Mouse (Mus musculus): Measurements from ENCODE around the gene Foxn3. TPM values are rescaled to one million over a fixed set of nuclear protein-coding genes. Genes with fewer than 3 reads are reported as not detected.

The Foxn3 gene
- polyA plus RNA-seq, 1 experiment, result 5.8 TPM

DNA sequence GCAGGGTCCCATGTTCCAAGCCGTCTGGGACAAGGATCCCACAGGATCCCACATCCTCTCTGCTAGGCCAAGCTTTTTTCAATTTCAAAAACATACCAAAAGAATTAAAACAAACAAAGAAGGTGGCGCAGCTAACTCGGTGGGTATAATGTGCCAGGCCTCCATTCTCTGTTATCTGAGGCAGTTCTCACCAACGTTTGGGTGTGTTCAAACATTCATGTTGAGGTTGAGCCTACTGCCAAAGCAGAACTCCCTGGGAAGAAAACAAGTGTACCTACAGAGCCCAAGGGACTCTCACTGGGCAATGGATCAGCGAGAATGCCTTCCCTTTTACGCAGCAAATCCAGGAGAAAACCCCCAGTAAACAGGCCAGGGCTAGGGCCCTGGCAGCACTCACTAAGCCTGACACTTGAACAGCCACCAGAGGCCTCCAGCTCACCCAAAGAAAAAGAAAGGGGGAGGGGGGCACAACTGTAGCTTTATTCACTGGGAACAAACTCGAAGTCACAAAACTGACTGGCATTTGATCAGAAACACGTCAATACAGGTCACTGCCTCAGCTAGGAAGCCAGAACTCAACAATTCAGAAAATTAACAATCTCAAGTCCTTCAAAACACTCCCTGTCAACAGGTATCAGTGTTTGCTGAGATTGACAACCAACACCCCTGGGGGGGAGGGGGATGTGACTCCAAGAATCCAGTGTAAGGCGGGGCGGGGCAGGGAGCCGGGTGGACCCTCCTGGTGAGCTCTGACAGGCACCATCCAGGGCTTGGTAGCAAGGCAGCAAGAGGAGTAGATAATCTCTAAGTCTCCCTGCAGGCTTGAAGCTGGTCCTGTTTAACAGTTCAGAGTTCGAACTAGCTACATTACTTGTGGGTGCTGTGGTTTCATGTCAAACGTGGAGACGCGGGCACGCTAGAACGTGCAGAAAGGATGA lies 177.2 kb downstream of the Foxn3 start:
- H3K4me2 ChIP-seq (ENCODE audit: low read depth), result no peak overlapping the region
- no peak overlapping the region for H3K4me3 ChIP-seq
- no peak overlapping the region for H3ac ChIP-seq (ENCODE audit: control insufficient read depth, insufficient read length)
- H3K36me3 ChIP-seq (ENCODE audit: control insufficient read depth, insufficient read depth), result peaks cover 6% of the 10 kb centered on the region
- no peak for TF ChIP-seq MYOG (IDR thresholded peaks at IDR 0.05; ENCODE audit: control insufficient read depth in 1 of 3, insufficient read depth in 1 of 3, insufficient read length in 2 of 3, low read depth in 2 of 3)
- TF ChIP-seq E2F4 (IDR thresholded peaks at IDR 0.05; ENCODE audit: insufficient read depth), result no peak
- TF ChIP-seq MYOD1 (IDR thresholded peaks at IDR 0.05; ENCODE audit: control insufficient read depth in 1 of 3, insufficient read length in 2 of 3, low read depth in 2 of 3), result no peak
- TF ChIP-seq SRF (IDR thresholded peaks at IDR 0.05; ENCODE audit: control insufficient read depth, insufficient read length, low read depth), result no peak
- no peak for TF ChIP-seq CEBPB (IDR thresholded peaks at IDR 0.05; ENCODE audit: insufficient read depth, poor library complexity, severe bottlenecking)
- no peak for TF ChIP-seq POLR2A (IDR thresholded peaks at IDR 0.05; ENCODE audit: insufficient read length, low read depth)
- peaks cover 12% of the 10 kb centered on the region for H3K79me2 ChIP-seq (ENCODE audit: control insufficient read depth, insufficient read depth)
- no peaks in the 10 kb centered on the region for H3K27me3 ChIP-seq (ENCODE audit: control insufficient read depth, insufficient read depth, insufficient read length)

DNA sequence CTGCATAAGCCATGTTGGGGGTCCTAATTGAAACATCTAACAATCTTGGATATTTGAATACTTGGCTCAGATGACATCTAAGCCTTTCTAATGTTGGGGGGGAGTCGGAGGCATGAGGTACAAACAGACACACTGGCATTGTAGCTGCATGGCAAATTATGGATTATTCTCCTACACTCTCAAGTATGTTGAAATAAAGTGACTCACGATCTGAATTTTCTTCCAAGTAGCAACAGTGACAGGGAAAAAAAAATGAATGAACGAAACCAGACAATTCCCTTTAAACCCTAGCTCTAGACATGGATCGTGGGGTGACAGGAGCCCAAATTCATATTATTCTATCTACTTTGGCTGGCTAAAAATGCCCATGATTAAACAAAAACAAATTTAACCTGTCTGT lies 178.3 kb downstream of the Foxn3 start:
- no peak overlapping the region for H3ac ChIP-seq (ENCODE audit: control insufficient read depth, insufficient read length)
- H3K79me2 ChIP-seq (ENCODE audit: control insufficient read depth, insufficient read depth), result peaks cover 4% of the 10 kb centered on the region
- peaks cover 6% of the 10 kb centered on the region for H3K36me3 ChIP-seq (ENCODE audit: control insufficient read depth, insufficient read depth)
- H3K27me3 ChIP-seq (ENCODE audit: control insufficient read depth, insufficient read depth, insufficient read length), result no peaks in the 10 kb centered on the region
- no peak overlapping the region for H3K4me3 ChIP-seq
- TF ChIP-seq TCF12 (IDR thresholded peaks at IDR 0.05; ENCODE audit: insufficient read depth, poor library complexity, severe bottlenecking) (no peak), SRF (IDR thresholded peaks at IDR 0.05; ENCODE audit: control insufficient read depth, insufficient read length, low read depth) (no peak), E2F4 (IDR thresholded peaks at IDR 0.05; ENCODE audit: insufficient read depth) (no peak), CEBPB (IDR thresholded peaks at IDR 0.05; ENCODE audit: insufficient read depth, poor library complexity, severe bottlenecking) (no peak), MYOG (IDR thresholded peaks at IDR 0.05; ENCODE audit: control insufficient read depth in 1 of 3, insufficient read depth in 1 of 3, insufficient read length in 2 of 3, low read depth in 2 of 3) (no peak), MYOD1 (IDR thresholded peaks at IDR 0.05; ENCODE audit: control insufficient read depth in 1 of 3, insufficient read length in 2 of 3, low read depth in 2 of 3) (no peak), REST (IDR thresholded peaks at IDR 0.05; ENCODE audit: insufficient read depth, insufficient read length) (no peak), MAX (IDR thresholded peaks at IDR 0.05; ENCODE audit: low read depth) (no peak), TCF3 (IDR thresholded peaks at IDR 0.05; ENCODE audit: insufficient read length, low read depth) (no peak), POLR2AphosphoS2 (IDR thresholded peaks at IDR 0.05; ENCODE audit: insufficient read length, low read depth) (no peak), POLR2A (IDR thresholded peaks at IDR 0.05; ENCODE audit: insufficient read length, low read depth) (no peak), USF1 (IDR thresholded peaks at IDR 0.05; ENCODE audit: low read depth) (no peak)
- no peak overlapping the region for H3K4me2 ChIP-seq (ENCODE audit: low read depth)

DNA sequence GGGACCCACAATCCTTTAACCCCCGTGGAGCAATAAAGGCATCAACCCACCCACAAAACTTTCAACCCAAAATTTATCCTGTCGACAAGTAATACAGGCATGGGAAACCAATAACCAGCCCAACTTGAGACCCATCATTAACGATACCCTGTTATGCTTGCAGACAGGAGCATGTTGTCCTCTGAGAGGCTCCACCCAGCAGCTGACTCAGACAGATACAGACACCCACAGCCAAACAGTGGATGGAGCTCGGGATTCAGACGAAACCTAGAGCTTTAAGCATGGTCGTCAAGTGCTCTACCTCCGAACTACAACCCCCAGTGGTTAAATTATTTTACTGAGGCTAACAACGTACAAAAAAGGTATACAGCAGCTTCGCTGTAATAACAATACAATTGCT lies 182.1 kb downstream of the Foxn3 start:
- no peak overlapping the region for H3K4me3 ChIP-seq
- no peaks in the 10 kb centered on the region for H3K36me3 ChIP-seq (ENCODE audit: control insufficient read depth, insufficient read depth)
- no peak for TF ChIP-seq CEBPB (IDR thresholded peaks at IDR 0.05; ENCODE audit: insufficient read depth, poor library complexity, severe bottlenecking)
- no peak for TF ChIP-seq E2F4 (IDR thresholded peaks at IDR 0.05; ENCODE audit: insufficient read depth)
- no peak for TF ChIP-seq REST (IDR thresholded peaks at IDR 0.05; ENCODE audit: insufficient read depth, insufficient read length)
- TF ChIP-seq USF1 (IDR thresholded peaks at IDR 0.05; ENCODE audit: low read depth), result no peak
- TF ChIP-seq SRF (IDR thresholded peaks at IDR 0.05; ENCODE audit: control insufficient read depth, insufficient read length, low read depth), result no peak
- TF ChIP-seq POLR2AphosphoS2 (IDR thresholded peaks at IDR 0.05; ENCODE audit: insufficient read length, low read depth), result no peak
- no peak for TF ChIP-seq TCF12 (IDR thresholded peaks at IDR 0.05; ENCODE audit: insufficient read depth, poor library complexity, severe bottlenecking)
- TF ChIP-seq MAX (IDR thresholded peaks at IDR 0.05; ENCODE audit: low read depth), result no peak
- no peak for TF ChIP-seq MYOD1 (IDR thresholded peaks at IDR 0.05; ENCODE audit: control insufficient read depth in 1 of 3, insufficient read length in 2 of 3, low read depth in 2 of 3)
- no peak for TF ChIP-seq TCF3 (IDR thresholded peaks at IDR 0.05; ENCODE audit: insufficient read length, low read depth)
- TF ChIP-seq POLR2A (IDR thresholded peaks at IDR 0.05; ENCODE audit: insufficient read length, low read depth), result no peak
- no peak for TF ChIP-seq MYOG (IDR thresholded peaks at IDR 0.05; ENCODE audit: control insufficient read depth in 1 of 3, insufficient read depth in 1 of 3, insufficient read length in 2 of 3, low read depth in 2 of 3)
- H3K27me3 ChIP-seq (ENCODE audit: control insufficient read depth, insufficient read depth, insufficient read length), result no peaks in the 10 kb centered on the region
- H3K4me2 ChIP-seq (ENCODE audit: low read depth), result no peak overlapping the region
- no peak overlapping the region for H3ac ChIP-seq (ENCODE audit: control insufficient read depth, insufficient read length)
- H3K79me2 ChIP-seq (ENCODE audit: control insufficient read depth, insufficient read depth), result peaks cover 9% of the 10 kb centered on the region

DNA sequence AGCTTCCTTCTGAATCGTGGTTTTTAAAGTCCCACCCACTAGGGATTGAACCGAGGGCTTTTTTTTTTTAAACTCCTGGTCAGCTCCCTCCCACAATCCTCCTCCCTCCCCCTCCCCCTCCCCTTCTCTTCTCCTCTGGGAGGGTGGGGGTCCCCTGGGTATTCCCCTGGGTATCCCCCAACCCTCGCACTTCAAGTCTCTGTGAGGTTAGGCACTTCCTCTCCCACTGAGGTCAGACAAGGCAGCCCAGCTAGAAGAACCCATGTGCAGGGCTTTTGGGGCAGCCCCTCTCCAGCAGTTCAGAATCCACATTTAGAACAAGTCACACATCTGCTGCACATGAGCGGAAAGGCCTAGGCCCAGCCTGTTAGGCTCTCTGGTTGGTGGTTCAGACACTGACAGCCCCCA lies 182.5 kb downstream of the Foxn3 start:
- Histone ChIP-seq H3K27me3 (ENCODE audit: control insufficient read depth, insufficient read depth, insufficient read length) (no peaks in the 10 kb centered on the region), H3ac (ENCODE audit: control insufficient read depth, insufficient read length) (no peak overlapping the region), H3K4me2 (ENCODE audit: low read depth) (no peak overlapping the region), H3K79me2 (ENCODE audit: control insufficient read depth, insufficient read depth) (peaks cover 9% of the 10 kb centered on the region), H3K4me3 (no peak overlapping the region), H3K36me3 (ENCODE audit: control insufficient read depth, insufficient read depth) (no peaks in the 10 kb centered on the region)
- TF ChIP-seq CEBPB (IDR thresholded peaks at IDR 0.05; ENCODE audit: insufficient read depth, poor library complexity, severe bottlenecking) (no peak), MYOG (IDR thresholded peaks at IDR 0.05; ENCODE audit: control insufficient read depth in 1 of 3, insufficient read depth in 1 of 3, insufficient read length in 2 of 3, low read depth in 2 of 3) (no peak), POLR2A (IDR thresholded peaks at IDR 0.05; ENCODE audit: insufficient read length, low read depth) (no peak), USF1 (IDR thresholded peaks at IDR 0.05; ENCODE audit: low read depth) (no peak), TCF12 (IDR thresholded peaks at IDR 0.05; ENCODE audit: insufficient read depth, poor library complexity, severe bottlenecking) (no peak), REST (IDR thresholded peaks at IDR 0.05; ENCODE audit: insufficient read depth, insufficient read length) (no peak), MYOD1 (IDR thresholded peaks at IDR 0.05; ENCODE audit: control insufficient read depth in 1 of 3, insufficient read length in 2 of 3, low read depth in 2 of 3) (no peak), MAX (IDR thresholded peaks at IDR 0.05; ENCODE audit: low read depth) (no peak), TCF3 (IDR thresholded peaks at IDR 0.05; ENCODE audit: insufficient read length, low read depth) (no peak), POLR2AphosphoS2 (IDR thresholded peaks at IDR 0.05; ENCODE audit: insufficient read length, low read depth) (no peak), E2F4 (IDR thresholded peaks at IDR 0.05; ENCODE audit: insufficient read depth) (no peak), SRF (IDR thresholded peaks at IDR 0.05; ENCODE audit: control insufficient read depth, insufficient read length, low read depth) (no peak)

Data from myocyte (in vitro differentiated cells).